Mouse (Mus musculus): ENCODE data around the gene Thsd4.

- TF ChIP-seq CTCF (IDR thresholded peaks at IDR 0.05; ENCODE audit: control insufficient read depth, insufficient read depth, insufficient read length): no peak
- TF ChIP-seq USF1 (IDR thresholded peaks at IDR 0.05; ENCODE audit: low read depth): no peak
Observed at GRCm38 (mm10) chr9:60530310-60530709, 8.5 kb upstream of the Thsd4 start.
